Mouse (Mus musculus): ENCODE measurements around the gene Col27a1. TPM values are rescaled to one million over a fixed set of nuclear protein-coding genes. Genes with fewer than 3 reads are reported as not detected.
A peak's percentile ranks its signal among the peaks of the same experiment; 100 is the strongest.

Gene Col27a1
- polyA plus RNA-seq, 1 experiment from 2014 or later = 5.0 TPM

- 85% methylated on average over 6 of the region's 6 CpGs for WGBS
Measured at GRCm38 (mm10) chr4:63253716-63254115, 39.9 kb downstream of the Col27a1 start.

GRCm38 (mm10) chr4:63254151-63254550 lies 40.3 kb downstream of the Col27a1 start:
- H3K4me2 ChIP-seq (replicated peaks; ENCODE audit: low read depth) = no peak overlapping the region
- 53% methylated on average over 2 of the region's 2 CpGs for WGBS
- H3K4me3 ChIP-seq (ENCODE audit: low read depth, low read length) = no peak overlapping the region
- H3K9me3 ChIP-seq (ENCODE audit: control insufficient read depth) = no peaks in the 10 kb centered on the region
- H3K36me3 ChIP-seq (ENCODE audit: control insufficient read depth, insufficient read depth) = peaks cover 13% of the 10 kb centered on the region; the same call in 1 of the 2 replicates
- ATAC-seq = no peak
- H3K4me1 ChIP-seq (replicated peaks; ENCODE audit: control insufficient read depth, insufficient read depth, low read length) = no peaks in the 10 kb centered on the region; the same call in 1 of the 2 replicates
- H3K9ac ChIP-seq (ENCODE audit: low read depth, low read length) = no peak overlapping the region
- no peak for TF ChIP-seq CTCF (IDR thresholded peaks at IDR 0.05; ENCODE audit: low read depth)
- H3K27me3 ChIP-seq (replicated peaks; ENCODE audit: control insufficient read depth, insufficient read depth, low read length) = no peaks in the 10 kb centered on the region
- no peak overlapping the region for H3K27ac ChIP-seq (ENCODE audit: low read depth, low read length)

More at GRCm38 (mm10) chr4:63253716-63254115, 39.9 kb downstream of the Col27a1 start:
- no peak overlapping the region for H3K9ac ChIP-seq (ENCODE audit: low read depth, low read length)
- no peak overlapping the region for H3K4me3 ChIP-seq (ENCODE audit: low read depth, low read length)
- peaks cover 13% of the 10 kb centered on the region; the same call in 1 of the 2 replicates for H3K36me3 ChIP-seq (ENCODE audit: control insufficient read depth, insufficient read depth)
- H3K4me2 ChIP-seq (replicated peaks; ENCODE audit: low read depth) = no peak overlapping the region
- no peaks in the 10 kb centered on the region for H3K27me3 ChIP-seq (replicated peaks; ENCODE audit: control insufficient read depth, insufficient read depth, low read length)
- no peaks in the 10 kb centered on the region; the same call in 1 of the 2 replicates for H3K4me1 ChIP-seq (replicated peaks; ENCODE audit: control insufficient read depth, insufficient read depth, low read length)
- no peak for ATAC-seq
- H3K27ac ChIP-seq (ENCODE audit: low read depth, low read length) = no peak overlapping the region
- no peak for TF ChIP-seq CTCF (IDR thresholded peaks at IDR 0.05; ENCODE audit: low read depth)
- no peaks in the 10 kb centered on the region for H3K9me3 ChIP-seq (ENCODE audit: control insufficient read depth)

GRCm38 (mm10) chr4:63256371-63256770 lies 42.6 kb downstream of the Col27a1 start:
- 58% methylated on average over 2 of the region's 2 CpGs for WGBS
- no peak overlapping the region for H3K27ac ChIP-seq (ENCODE audit: low read depth, low read length)
- peaks cover 18% of the 10 kb centered on the region; the same call in 1 of the 2 replicates for H3K36me3 ChIP-seq (ENCODE audit: control insufficient read depth, insufficient read depth)
- no peak for TF ChIP-seq CTCF (IDR thresholded peaks at IDR 0.05; ENCODE audit: low read depth)
- no peaks in the 10 kb centered on the region for H3K27me3 ChIP-seq (replicated peaks; ENCODE audit: control insufficient read depth, insufficient read depth, low read length)
- no peak overlapping the region for H3K4me3 ChIP-seq (ENCODE audit: low read depth, low read length)
- ATAC-seq = no peak
- no peak overlapping the region for H3K4me2 ChIP-seq (replicated peaks; ENCODE audit: low read depth)
- H3K9ac ChIP-seq (ENCODE audit: low read depth, low read length) = no peak overlapping the region
- no peaks in the 10 kb centered on the region for H3K9me3 ChIP-seq (ENCODE audit: control insufficient read depth)
- H3K4me1 ChIP-seq (replicated peaks; ENCODE audit: control insufficient read depth, insufficient read depth, low read length) = no peaks in the 10 kb centered on the region; the same call in 1 of the 2 replicates

- 51% methylated on average over 7 of the region's 7 CpGs for WGBS
- Histone ChIP-seq H3K27me3 (replicated peaks; ENCODE audit: control insufficient read depth, insufficient read depth, low read length) (no peaks in the 10 kb centered on the region), H3K4me3 (ENCODE audit: low read depth, low read length) (no peak overlapping the region), H3K4me1 (replicated peaks; ENCODE audit: control insufficient read depth, insufficient read depth, low read length) (no peaks in the 10 kb centered on the region; the same call in 1 of the 2 replicates), H3K9me3 (ENCODE audit: control insufficient read depth) (no peaks in the 10 kb centered on the region), H3K9ac (ENCODE audit: low read depth, low read length) (no peak overlapping the region), H3K4me2 (replicated peaks; ENCODE audit: low read depth) (no peak overlapping the region), H3K36me3 (ENCODE audit: control insufficient read depth, insufficient read depth) (peaks cover 18% of the 10 kb centered on the region; the same call in 1 of the 2 replicates), H3K27ac (ENCODE audit: low read depth, low read length) (no peak overlapping the region)
- no peak for ATAC-seq
- TF ChIP-seq CTCF (IDR thresholded peaks at IDR 0.05; ENCODE audit: low read depth) = no peak
Measured at GRCm38 (mm10) chr4:63257346-63257745, 43.5 kb downstream of the Col27a1 start.

GRCm38 (mm10) chr4:63258096-63258495 lies 44.3 kb downstream of the Col27a1 start:
- WGBS = 89% methylated on average over 14 of the region's 14 CpGs
- H3K4me1 ChIP-seq (replicated peaks; ENCODE audit: control insufficient read depth, insufficient read depth, low read length) = no peaks in the 10 kb centered on the region; the same call in 1 of the 2 replicates

GRCm38 (mm10) chr4:63259066-63259465 lies 45.3 kb downstream of the Col27a1 start:
- WGBS = 91% methylated on average over 6 of the region's 6 CpGs
- Histone ChIP-seq H3K36me3 (ENCODE audit: control insufficient read depth, insufficient read depth) (peaks cover 17% of the 10 kb centered on the region; the same call in 1 of the 2 replicates), H3K9ac (ENCODE audit: low read depth, low read length) (no peak overlapping the region), H3K4me1 (replicated peaks; ENCODE audit: control insufficient read depth, insufficient read depth, low read length) (no peaks in the 10 kb centered on the region; the same call in 1 of the 2 replicates), H3K27me3 (replicated peaks; ENCODE audit: control insufficient read depth, insufficient read depth, low read length) (no peaks in the 10 kb centered on the region), H3K27ac (ENCODE audit: low read depth, low read length) (no peak overlapping the region), H3K9me3 (ENCODE audit: control insufficient read depth) (no peaks in the 10 kb centered on the region), H3K4me2 (replicated peaks; ENCODE audit: low read depth) (no peak overlapping the region), H3K4me3 (ENCODE audit: low read depth, low read length) (no peak overlapping the region)
- no peak for TF ChIP-seq CTCF (IDR thresholded peaks at IDR 0.05; ENCODE audit: low read depth)
- no peak for ATAC-seq

More at GRCm38 (mm10) chr4:63258096-63258495, 44.3 kb downstream of the Col27a1 start:
- ATAC-seq = no peak
- Histone ChIP-seq H3K4me2 (replicated peaks; ENCODE audit: low read depth) (no peak overlapping the region), H3K27me3 (replicated peaks; ENCODE audit: control insufficient read depth, insufficient read depth, low read length) (no peaks in the 10 kb centered on the region), H3K27ac (ENCODE audit: low read depth, low read length) (no peak overlapping the region), H3K9me3 (ENCODE audit: control insufficient read depth) (no peaks in the 10 kb centered on the region), H3K36me3 (ENCODE audit: control insufficient read depth, insufficient read depth) (peaks cover 18% of the 10 kb centered on the region; the same call in 1 of the 2 replicates), H3K9ac (ENCODE audit: low read depth, low read length) (no peak overlapping the region), H3K4me3 (ENCODE audit: low read depth, low read length) (no peak overlapping the region)
- TF ChIP-seq CTCF (IDR thresholded peaks at IDR 0.05; ENCODE audit: low read depth) = peak; percentile 23
